Mouse (Mus musculus) ES-E14 (cell line): ENCODE results near the gene Chsy1. TPM values are rescaled to one million over a fixed set of nuclear protein-coding genes. Genes with fewer than 3 reads are reported as not detected.

Source experiments
- DNase-seq: peaks from one replicate; pipeline ENCODE4 v3.0.0-alpha.2; 2013; ENCODE audit warnings: low read depth, low spot score
- H3K27ac ChIP-seq: 2 replicates; pipeline ENCODE4 v1.5.1; 2012; ENCODE audit warnings: low read depth, mild to moderate bottlenecking, low read length, moderate library complexity, mixed read lengths; ENCODE audit not compliant: poor library complexity, insufficient read depth, severe bottlenecking
- H3K36me3 ChIP-seq: 2 replicates; pipeline ENCODE4 v1.6.1; 2012; ENCODE audit warnings: mild to moderate bottlenecking, low read length, moderate library complexity, mixed read lengths; ENCODE audit not compliant: control insufficient read depth, poor library complexity, insufficient read depth, severe bottlenecking
- H3K4me1 ChIP-seq, 2 experiments: fragments of 150-350 bp in 1 of 2; sonication (generic) in 1 of 2; 2 replicates each; pipeline ENCODE4 v1.6.1; 2012; ENCODE audit warnings: low read length in 2 of 2, mild to moderate bottlenecking in 1 of 2, mixed read lengths in 1 of 2; ENCODE audit not compliant: control insufficient read depth in 2 of 2, insufficient read depth in 2 of 2, poor library complexity in 1 of 2
- H3K4me3 ChIP-seq, 2 experiments: fragments of 150-350 bp in 1 of 2; sonication (generic) in 1 of 2; 2 replicates each; pipeline ENCODE4 v1.5.1; 2012; ENCODE audit warnings: low read length in 2 of 2, low read depth in 1 of 2, mild to moderate bottlenecking in 1 of 2, mixed read lengths in 1 of 2; ENCODE audit not compliant: insufficient read depth in 1 of 2, poor library complexity in 1 of 2, severe bottlenecking in 1 of 2
- H3K9ac ChIP-seq: 2 replicates; pipeline ENCODE4 v1.6.1; 2012; ENCODE audit warnings: low read depth, mild to moderate bottlenecking, low read length, mixed read lengths; ENCODE audit not compliant: poor library complexity, insufficient read depth, severe bottlenecking
- H3K9me3 ChIP-seq: fragments of 150-350 bp; sonication (generic); 2 replicates; pipeline ENCODE4 v1.6.1; 2012; ENCODE audit warnings: low read depth, mild to moderate bottlenecking, low read length; ENCODE audit not compliant: control insufficient read depth, insufficient read depth
- CHD2 ChIP-seq: IDR thresholded peaks from 2 replicates; pipeline ENCODE4 v1.6.1; 2014; ENCODE audit warnings: mild to moderate bottlenecking, low read depth, low read length, inconsistent platforms
- HCFC1 ChIP-seq: IDR thresholded peaks from 2 replicates; pipeline ENCODE4 v1.6.1; 2012; ENCODE audit warnings: low read length, inconsistent platforms, borderline replicate concordance; ENCODE audit not compliant: insufficient read depth
- MAFK ChIP-seq: IDR thresholded peaks from 2 replicates; pipeline ENCODE4 v1.6.1; 2014; ENCODE audit warnings: mild to moderate bottlenecking, low read depth, low read length, inconsistent platforms; ENCODE audit not compliant: insufficient read depth
- ZC3H11A ChIP-seq: IDR thresholded peaks from 2 replicates; pipeline ENCODE4 v1.6.1; 2012; ENCODE audit warnings: low read depth, mild to moderate bottlenecking, inconsistent platforms, low read length, borderline replicate concordance
- ZNF384 ChIP-seq: IDR thresholded peaks from 2 replicates; pipeline ENCODE4 v1.6.1; 2012; ENCODE audit warnings: low read depth, low read length, inconsistent platforms
- in situ Hi-C, 2 experiments: fragments of 600-800 bp; cut with MboI; formaldehyde crosslinking; loops; one replicate each; pipeline ENCODE4 v1.15.1; 2025; ENCODE audit warnings: low sequenced_read_pairs in 2 of 2, inconsistent platforms in 1 of 2; ENCODE audit not compliant: unreplicated experiment in 2 of 2
- total RNA-seq: library from RNA; depleted of rRNA; stranded (reverse); fragments of 300-350 nt; gene quantifications from 2 replicates; pipeline ENCODE4 v1.2.3, GENCODE M21; 2012

Gene Chsy1
- total RNA-seq, 1 experiment, result 30.8 TPM

- in situ Hi-C loops, result no loop called here
- H3K9me3 ChIP-seq, result no peaks in the 10 kb centered on the region
- no peak overlapping the region for H3K27ac ChIP-seq
- no peak for DNase-seq
- TF ChIP-seq ZC3H11A (no peak), ZNF384 (no peak), CHD2 (no peak), MAFK (no peak), HCFC1 (no peak)
- H3K9ac ChIP-seq, result no peak overlapping the region
- no peak overlapping the region for H3K4me3 ChIP-seq
- H3K4me1 ChIP-seq, result 0 out of 4 replicates have a peak, but pooled peaks cover 0 to 2% of the 10 kb centered on the region in 2 experiments
- H3K36me3 ChIP-seq, result no peaks in the 10 kb centered on the region
Measured at GRCm38 (mm10) chr7:66094141-66094540, 15.2 kb upstream of the Chsy1 start.

DNA sequence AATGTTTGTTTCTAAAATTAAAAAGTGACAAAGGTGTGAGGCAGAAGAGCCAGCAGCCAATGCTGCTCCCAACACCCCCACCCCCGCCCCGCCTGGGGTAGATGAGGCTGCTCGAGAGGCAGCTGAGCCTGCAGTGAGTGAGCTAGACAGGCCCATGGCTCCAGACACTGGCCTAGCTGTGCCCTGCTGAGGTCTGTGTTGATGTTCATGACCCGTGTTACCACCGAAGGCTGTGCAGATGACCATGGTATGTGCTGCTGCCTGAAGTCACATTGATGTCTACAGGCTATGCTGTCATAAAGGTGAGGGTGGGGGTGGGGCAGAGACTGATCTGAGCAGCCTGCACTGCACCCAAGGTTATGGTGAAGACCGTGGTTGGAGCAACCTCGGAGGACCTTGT is 10.5 kb upstream of the Chsy1 start:
- in situ Hi-C loops, result no loop called here
- Histone ChIP-seq H3K9ac (no peak overlapping the region), H3K9me3 (no peaks in the 10 kb centered on the region), H3K4me1 (no peaks in the 10 kb centered on the region), H3K36me3 (no peaks in the 10 kb centered on the region), H3K4me3 (no peak overlapping the region), H3K27ac (no peak overlapping the region)
- DNase-seq, result no peak
- TF ChIP-seq ZNF384 (no peak), CHD2 (no peak), HCFC1 (no peak), ZC3H11A (no peak)

DNA sequence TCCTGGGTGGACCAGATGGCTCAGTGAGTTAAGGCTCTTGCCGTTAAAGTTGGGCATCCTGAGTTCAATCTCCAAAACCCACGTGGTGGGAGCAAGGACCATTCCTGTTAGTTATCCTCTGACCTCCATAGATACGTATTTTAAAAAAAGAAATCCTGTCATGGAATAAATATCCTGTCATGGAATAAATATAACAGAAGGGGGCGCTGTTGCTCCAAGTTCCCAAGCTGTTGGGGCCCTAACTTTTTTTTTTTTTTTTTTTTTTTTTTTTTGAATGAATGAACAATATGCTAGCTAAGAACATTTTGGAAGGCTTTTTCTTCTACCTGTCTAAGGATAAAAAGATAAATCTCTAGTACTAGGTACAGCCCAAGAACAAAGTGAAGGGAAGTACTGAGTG is 7.4 kb upstream of the Chsy1 start:
- Histone ChIP-seq H3K4me1 (no peaks in the 10 kb centered on the region), H3K9me3 (no peaks in the 10 kb centered on the region), H3K4me3 (no peak overlapping the region), H3K27ac (no peak overlapping the region), H3K9ac (no peak overlapping the region), H3K36me3 (no peaks in the 10 kb centered on the region)
- no peak for TF ChIP-seq HCFC1
- TF ChIP-seq ZNF384, result peak; percentile 98
- TF ChIP-seq MAFK, result no peak
- TF ChIP-seq ZC3H11A, result peak; percentile 77
- no peak for TF ChIP-seq CHD2
- no peak for DNase-seq
- in situ Hi-C loops, result loop anchor here (5.0 to 25.0 kb wide), 3 partner anchors 200 to 560 kb away; no protein-coding TSS in a partner anchor

DNA sequence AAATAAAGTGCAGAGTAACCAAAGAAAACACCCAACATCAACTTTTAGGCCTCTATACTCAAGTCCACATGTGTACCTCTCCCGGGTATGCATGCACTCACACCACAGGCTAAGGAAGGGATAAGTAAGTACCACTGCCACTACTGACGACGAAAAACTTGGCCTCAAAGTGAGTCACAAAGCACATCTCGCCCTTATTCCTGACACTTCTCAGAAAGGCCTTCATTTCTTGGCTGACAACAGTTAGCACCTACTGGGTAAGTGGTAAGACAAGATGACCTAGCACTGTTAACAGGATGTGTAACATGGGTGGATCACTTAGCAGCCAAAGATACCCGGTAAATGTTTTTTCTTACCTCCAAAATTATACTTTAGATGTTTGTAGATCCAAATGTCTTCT is 4.8 kb upstream of the Chsy1 start:
- no peak overlapping the region for H3K4me3 ChIP-seq
- H3K36me3 ChIP-seq, result no peaks in the 10 kb centered on the region
- no peak overlapping the region for H3K27ac ChIP-seq
- no peak for DNase-seq
- no peaks in the 10 kb centered on the region for H3K9me3 ChIP-seq
- no peak overlapping the region for H3K9ac ChIP-seq
- TF ChIP-seq MAFK (no peak), ZC3H11A (no peak), HCFC1 (no peak), CHD2 (no peak), ZNF384 (no peak)
- no peaks in the 10 kb centered on the region for H3K4me1 ChIP-seq
- in situ Hi-C loops, result loop anchor here (5.0 to 25.0 kb wide), 3 partner anchors 198 to 558 kb away; no protein-coding TSS in a partner anchor

DNA sequence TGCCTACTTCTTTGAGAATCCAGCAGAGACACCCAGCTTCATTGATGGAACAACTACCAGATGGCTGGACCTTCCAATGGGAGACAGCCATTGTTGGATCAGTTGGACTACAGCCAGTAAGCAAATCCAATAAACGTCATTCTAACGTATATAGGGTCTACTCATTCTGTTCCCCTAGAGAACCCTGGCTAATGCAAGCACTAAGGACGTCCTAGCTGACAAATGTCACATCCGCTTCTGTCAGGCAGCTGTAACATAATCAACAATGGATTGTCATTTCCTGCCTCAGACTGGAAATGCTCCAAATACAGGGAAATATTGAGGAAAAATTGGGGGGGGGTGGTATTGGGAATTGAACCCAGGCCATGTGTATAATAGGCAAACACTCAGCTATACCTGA is 3.5 kb upstream of the Chsy1 start:
- no peak for DNase-seq
- TF ChIP-seq ZNF384 (no peak), HCFC1 (no peak), MAFK (no peak), CHD2 (no peak), ZC3H11A (no peak)
- in situ Hi-C loops, result loop anchor here (25.0 kb wide), 2 partner anchors 207 to 557 kb away; no protein-coding TSS in a partner anchor

More for the DNA sequence above, 3.5 kb upstream of the Chsy1 start:
- Histone ChIP-seq H3K9ac (no peak overlapping the region), H3K36me3 (no peaks in the 10 kb centered on the region), H3K4me1 (no peaks in the 10 kb centered on the region), H3K9me3 (no peaks in the 10 kb centered on the region), H3K4me3 (no peak overlapping the region), H3K27ac (no peak overlapping the region)
